Comparison of ENCODE assay signal across 19 mouse cellular contexts in genomic region chr14:77327693-77328092, GRCm38 (mm10).
A peak's percentile ranks its signal among the peaks of the same experiment; 100 is the strongest.
DNase-seq lines count a peak whose midpoint lies in the region; ATAC-seq and TF ChIP-seq lines count a peak whose summit lies in the region.
"Had no signal": no experiment of that assay in that cellular context is flagged by ENCODE, and none has a peak within 500 bp of the region (broad histone marks: within the 10 kb centered on the region; RNA-seq: fewer than 3 reads in every experiment).

No protein-coding gene starts in this region.

- DNase-seq in Muller cell, postnatal 12 days (ENCODE audit: inconsistent ontology term), result peak; percentile 90
- peak; percentile 26 for DNase-seq in kidney, adult 2 months
- DNase-seq in kidney, postnatal 0 days (ENCODE audit: low spot score), result peak; percentile 40
- DNase-seq in retina, embryonic 14.5 days (ENCODE audit: low spot score), result peak; percentile 45
- no peak for DNase-seq in gastrocnemius, postnatal 36 days
- DNase-seq in lung, postnatal 10 days, result no peak
- no peak for DNase-seq in thymus, postnatal 25 days
- DNase-seq: adrenal gland, postnatal 10 days; cerebellum, adult 11-12 months; cerebellum, adult 9-10 months; cerebellum, postnatal 25 days; gastrocnemius, postnatal 14 days; heart, postnatal 36 days had no signal

- H3K27me3 ChIP-seq in kidney, adult 2 months (replicated peaks; ENCODE audit: control insufficient read depth, insufficient read depth, low read length), result no peaks in the 10 kb centered on the region
- H3K27me3 ChIP-seq in kidney, postnatal 0 days (ENCODE audit: insufficient read depth, low read length), result no peaks in the 10 kb centered on the region
- H3K27me3 ChIP-seq: CH12.LX; embryonic facial prominence, embryonic 13.5 days; forebrain, embryonic 12.5 days; heart, embryonic 13.5 days; hindbrain, embryonic 15.5 days had no signal

- no peaks in the 10 kb centered on the region for H3K4me1 ChIP-seq in kidney, adult 2 months (ENCODE audit: control insufficient read depth, insufficient read depth, low read length)
- no peaks in the 10 kb centered on the region for H3K4me1 ChIP-seq in kidney, postnatal 0 days (replicated peaks; ENCODE audit: insufficient read depth, low read length)
- H3K4me1 ChIP-seq: embryonic facial prominence, embryonic 13.5 days; forebrain, embryonic 12.5 days; heart, embryonic 13.5 days; hindbrain, embryonic 15.5 days had no signal

- H3K4me2 ChIP-seq in kidney, postnatal 0 days (ENCODE audit: low read length), result no peak overlapping the region
- H3K4me2 ChIP-seq: embryonic facial prominence, embryonic 13.5 days; forebrain, embryonic 12.5 days; heart, embryonic 13.5 days; hindbrain, embryonic 15.5 days had no signal

- H3K4me3 ChIP-seq in kidney, adult 2 months (ENCODE audit: insufficient read depth, low read depth, low read length), result no peak overlapping the region
- no peak overlapping the region for H3K4me3 ChIP-seq in kidney, postnatal 0 days (replicated peaks; ENCODE audit: low read depth, low read length)
- H3K4me3 ChIP-seq: embryonic facial prominence, embryonic 13.5 days; forebrain, embryonic 12.5 days; heart, embryonic 13.5 days; hindbrain, embryonic 15.5 days had no signal

- no peak overlapping the region for H3K9ac ChIP-seq in kidney, postnatal 0 days (ENCODE audit: low read depth, low read length)
- H3K9ac ChIP-seq: embryonic facial prominence, embryonic 13.5 days; forebrain, embryonic 12.5 days; heart, embryonic 13.5 days; hindbrain, embryonic 15.5 days had no signal

- WGBS in kidney, adult 2 months, result 40% methylated on average over 3 of the region's 3 CpGs
- 45% methylated on average over 3 of the region's 3 CpGs for WGBS in kidney, postnatal 0 days

- H3K9me3 ChIP-seq in kidney, postnatal 0 days (replicated peaks; ENCODE audit: low read length), result no peaks in the 10 kb centered on the region; the same call in 1 of the 2 replicates
- H3K9me3 ChIP-seq: embryonic facial prominence, embryonic 13.5 days; hindbrain, embryonic 15.5 days had no signal

- TF ChIP-seq CTCF in kidney, adult 2 months (conservative IDR thresholded peaks at IDR 0.05; ENCODE audit: insufficient read depth, insufficient read length, low read depth, low read length), result no peak
- no peak for TF ChIP-seq CTCF in kidney, postnatal 0 days (IDR thresholded peaks at IDR 0.05; ENCODE audit: low read depth)

- no peak for TF ChIP-seq POLR2A in kidney, adult 2 months (IDR thresholded peaks at IDR 0.05; ENCODE audit: low read depth, low read length)

- H3K36me3 ChIP-seq in kidney, adult 2 months (ENCODE audit: control insufficient read depth, insufficient read depth, low read length), result no peaks in the 10 kb centered on the region
- H3K36me3 ChIP-seq in kidney, postnatal 0 days (ENCODE audit: insufficient read depth, low read length), result no peaks in the 10 kb centered on the region
- H3K36me3 ChIP-seq: embryonic facial prominence, embryonic 13.5 days; forebrain, embryonic 12.5 days; heart, embryonic 13.5 days; hindbrain, embryonic 15.5 days had no signal

- ATAC-seq in kidney, postnatal 0 days (replicated peaks; ENCODE audit: low FRiP score, low read depth), result no peak; the same call in 1 of the 2 replicates
- ATAC-seq: forebrain, embryonic 16.5 days had no signal

- intact Hi-C loops in gastrocnemius, postnatal 36 days (cut with DNase I), result no loop called here

- no peak overlapping the region for H3K27ac ChIP-seq in kidney, adult 2 months (ENCODE audit: insufficient read depth, low read depth, low read length)
- no peak overlapping the region for H3K27ac ChIP-seq in kidney, postnatal 0 days
- H3K27ac ChIP-seq: embryonic facial prominence, embryonic 13.5 days; forebrain, embryonic 12.5 days; heart, embryonic 13.5 days; hindbrain, embryonic 15.5 days had no signal

Comparison
In these comparisons a context has a peak if more than half of its experiments do, and no peak if none do; other contexts are left out.
1. DNase-seq: peak in Muller cell, postnatal 12 days (single experiment), kidney, adult 2 months (single experiment), kidney, postnatal 0 days (single experiment) and retina, embryonic 14.5 days (single experiment); none in gastrocnemius, postnatal 36 days (0 of 2), lung, postnatal 10 days (single experiment) and thymus, postnatal 25 days (single experiment).